Mouse (Mus musculus) CH12.LX (cell line): ENCODE results near the gene Chrm3. TPM values are rescaled to one million over a fixed set of nuclear protein-coding genes. Genes with fewer than 3 reads are reported as not detected.

Experiments
- DNase-seq: peaks from one replicate; pipeline ENCODE4 v3.0.0-alpha.2; 2013; ENCODE audit errors: extremely low read depth
- H3K27ac ChIP-seq: 2 replicates; pipeline ENCODE4 v1.5.1; 2012; ENCODE audit warnings: low read depth, mild to moderate bottlenecking, control low read depth, moderate library complexity; ENCODE audit not compliant: insufficient read depth
- H3K27me3 ChIP-seq: replicated peaks from 2 replicates; pipeline ENCODE3; 2012; ENCODE audit warnings: inconsistent platforms
- H3K36me3 ChIP-seq, 2 experiments: replicated peaks in 1 of 2; 2 replicates each; pipeline versions ENCODE3 to v1.6.1; 2012; ENCODE audit warnings: inconsistent platforms in 1 of 2, low read length in 1 of 2, mild to moderate bottlenecking in 1 of 2, mixed read lengths in 1 of 2, moderate library complexity in 1 of 2; ENCODE audit not compliant: control insufficient read depth in 1 of 2, insufficient read depth in 1 of 2
- H3K4me1 ChIP-seq, 2 experiments: 2 replicates each; pipeline ENCODE4 v1.6.1; 2012; ENCODE audit warnings: inconsistent platforms in 1 of 2, moderate library complexity in 1 of 2; ENCODE audit not compliant: insufficient read depth in 2 of 2, control insufficient read depth in 1 of 2
- H3K4me2 ChIP-seq: 2 replicates; pipeline ENCODE4 v1.6.1; 2012; ENCODE audit warnings: low read depth, mild to moderate bottlenecking, control low read depth; ENCODE audit not compliant: poor library complexity, insufficient read depth, severe bottlenecking
- H3K4me3 ChIP-seq, 3 experiments: fragments of 150-350 bp in 1 of 3; sonication (generic) in 1 of 3; replicated peaks in 1 of 3; 2 replicates each; pipeline versions ENCODE3 to v1.5.1; 2011 to 2012; ENCODE audit warnings: low read depth in 2 of 3, low read length in 2 of 3, mild to moderate bottlenecking in 2 of 3, moderate library complexity in 2 of 3, control low read depth in 1 of 3, improper control_type of control experiment in 1 of 3, inconsistent platforms in 1 of 3, mixed read lengths in 1 of 3; ENCODE audit not compliant: poor library complexity in 1 of 3
- H3K79me2 ChIP-seq: replicated peaks from 2 replicates; pipeline ENCODE4 v1.6.1; 2012; ENCODE audit warnings: mild to moderate bottlenecking, moderate library complexity; ENCODE audit not compliant: control insufficient read depth, poor library complexity, insufficient read depth, severe bottlenecking; ENCODE audit errors: extremely low read depth
- H3K9ac ChIP-seq: 2 replicates; pipeline ENCODE4 v1.6.1; 2012; ENCODE audit warnings: low read depth, mild to moderate bottlenecking, control low read depth, moderate library complexity; ENCODE audit not compliant: insufficient read depth
- H3K9me3 ChIP-seq: replicated peaks from 2 replicates; pipeline ENCODE3; 2012; ENCODE audit warnings: low read length, inconsistent platforms, mixed read lengths
- BHLHE40 ChIP-seq: IDR thresholded peaks from 2 replicates; pipeline ENCODE4 v1.6.1; 2011; ENCODE audit warnings: mild to moderate bottlenecking, low read depth, low read length, improper control_type of control experiment
- CTCF ChIP-seq, 2 experiments: IDR thresholded peaks in 1 of 2; conservative IDR thresholded peaks in 1 of 2; 2 replicates each; pipeline ENCODE4 v1.5.1; 2011 to 2012; ENCODE audit warnings: low read depth in 2 of 2, low read length in 2 of 2, improper control_type of control experiment in 1 of 2, inconsistent platforms in 1 of 2, mild to moderate bottlenecking in 1 of 2, moderate library complexity in 1 of 2
- E2F4 ChIP-seq: IDR thresholded peaks from 2 replicates; pipeline ENCODE4 v1.6.1; 2011; ENCODE audit warnings: low read depth, low read length, improper control_type of control experiment; ENCODE audit not compliant: insufficient replicate concordance
- ELF1 ChIP-seq: IDR thresholded peaks from 2 replicates; pipeline ENCODE4 v1.6.1; 2014; ENCODE audit warnings: low read depth, mild to moderate bottlenecking, inconsistent platforms, low read length, improper control_type of control experiment
- EP300 ChIP-seq: IDR thresholded peaks from 2 replicates; pipeline ENCODE4 v1.6.1; 2011; ENCODE audit warnings: low read length, improper control_type of control experiment
- GABPA ChIP-seq: IDR thresholded peaks from 2 replicates; pipeline ENCODE4 v1.6.1; 2012; ENCODE audit warnings: low read depth, low read length, improper control_type of control experiment, inconsistent platforms; ENCODE audit not compliant: insufficient replicate concordance
- HCFC1 ChIP-seq: IDR thresholded peaks from 2 replicates; pipeline ENCODE4 v1.6.1; 2012; ENCODE audit warnings: low read depth, mild to moderate bottlenecking, inconsistent platforms, low read length, improper control_type of control experiment
- IRF4 ChIP-seq: IDR thresholded peaks from 2 replicates; pipeline ENCODE4 v1.6.1; 2014; ENCODE audit warnings: low read depth, mild to moderate bottlenecking, inconsistent platforms, low read length, improper control_type of control experiment
- MAFK ChIP-seq: IDR thresholded peaks from 2 replicates; pipeline ENCODE4 v1.6.1; 2011; ENCODE audit warnings: low read length, improper control_type of control experiment; ENCODE audit not compliant: insufficient replicate concordance
- MAX ChIP-seq: IDR thresholded peaks from 2 replicates; pipeline ENCODE4 v1.6.1; 2011; ENCODE audit warnings: low read length, improper control_type of control experiment
- MXI1 ChIP-seq: IDR thresholded peaks from 2 replicates; pipeline ENCODE4 v1.6.1; 2011; ENCODE audit warnings: mild to moderate bottlenecking, low read depth, low read length, improper control_type of control experiment
- NELFE ChIP-seq: IDR thresholded peaks from 2 replicates; pipeline ENCODE4 v1.6.1; 2011; ENCODE audit warnings: low read depth, low read length, improper control_type of control experiment
- POLR2A ChIP-seq: IDR thresholded peaks from 2 replicates; pipeline ENCODE4 v1.6.1; 2011; ENCODE audit warnings: low read depth, mild to moderate bottlenecking, improper control_type of control experiment, low read length
- POLR2AphosphoS2 ChIP-seq: IDR thresholded peaks from 2 replicates; pipeline ENCODE4 v1.6.1; 2011; ENCODE audit warnings: low read depth, low read length, improper control_type of control experiment
- RCOR1 ChIP-seq: conservative IDR thresholded peaks from 2 replicates; pipeline ENCODE4 v1.6.1; 2012; ENCODE audit warnings: low read depth, mild to moderate bottlenecking, inconsistent platforms, low read length, improper control_type of control experiment
- SIN3A ChIP-seq: IDR thresholded peaks from 2 replicates; pipeline ENCODE4 v1.6.1; 2012; ENCODE audit warnings: low read length, improper control_type of control experiment, inconsistent platforms
- SMC3 ChIP-seq: IDR thresholded peaks from 2 replicates; pipeline ENCODE4 v1.6.1; 2011; ENCODE audit warnings: low read depth, low read length, improper control_type of control experiment
- TBP ChIP-seq: conservative IDR thresholded peaks from 2 replicates; pipeline ENCODE4 v1.6.1; 2011; ENCODE audit warnings: low read depth, low read length, improper control_type of control experiment
- TCF12 ChIP-seq: IDR thresholded peaks from 2 replicates; pipeline ENCODE4 v1.6.1; 2014; ENCODE audit warnings: low read depth, mild to moderate bottlenecking, inconsistent platforms, low read length, improper control_type of control experiment
- UBTF ChIP-seq: IDR thresholded peaks from 2 replicates; pipeline ENCODE4 v1.6.1; 2012; ENCODE audit warnings: low read depth, mild to moderate bottlenecking, inconsistent platforms, low read length, improper control_type of control experiment, moderate library complexity
- ZC3H11A ChIP-seq: IDR thresholded peaks from 2 replicates; pipeline ENCODE4 v1.6.1; 2012; ENCODE audit warnings: low read depth, mild to moderate bottlenecking, inconsistent platforms, low read length, improper control_type of control experiment
- ZKSCAN1 ChIP-seq: IDR thresholded peaks from 2 replicates; pipeline ENCODE4 v1.6.1; 2012; ENCODE audit warnings: low read depth, inconsistent platforms, low read length, improper control_type of control experiment, borderline replicate concordance
- ZMIZ1 ChIP-seq: IDR thresholded peaks from 2 replicates; pipeline ENCODE4 v1.6.1; 2012; ENCODE audit warnings: low read depth, mild to moderate bottlenecking, inconsistent platforms, low read length, improper control_type of control experiment
- ZNF384 ChIP-seq: IDR thresholded peaks from 2 replicates; pipeline ENCODE4 v1.6.1; 2012; ENCODE audit warnings: low read depth, low read length, improper control_type of control experiment, inconsistent platforms
- dilution Hi-C: fragments of 300-500 bp; cut with MboI; formaldehyde crosslinking; loops from 2 replicates; pipeline ENCODE4 v1.14.3; 2020; ENCODE audit warnings: low sequenced_read_pairs; ENCODE audit not compliant: extremely low pct_unique_long_range_greater_than_20kb, extremely low pct_ligation_motif_present
- in situ Hi-C: fragments of 300-500 bp; cut with MboI; formaldehyde crosslinking; loops from 3 replicates; pipeline ENCODE4 v1.14.3; 2019; ENCODE audit warnings: low sequenced_read_pairs, low pct_ligation_motif_present, low pct_unique_long_range_greater_than_20kb, mixed read lengths
- polyA plus RNA-seq: library from polyadenylated mRNA; unstranded; fragments of >175 nt; gene quantifications from 2 replicates; pipeline ENCODE4 v1.2.1, GENCODE M21; 2012; ENCODE audit warnings: low read depth; ENCODE audit not compliant: insufficient read length
- total RNA-seq, 2 experiments: library from RNA; depleted of rRNA; stranded (reverse); fragments of 300-350 nt in 1 of 2; fragments of >200 nt in 1 of 2; gene quantifications; 2 replicates each; pipeline ENCODE4 v1.2.3; 2012 to 2014

Chrm3 gene
- total and polyA plus RNA-seq, 3 experiments: not detected

- no peak overlapping the region for H3K27ac ChIP-seq
- in situ Hi-C loops: no loop called here
Observed at GRCm38 (mm10) chr13:9921150-9921549, 439.5 kb downstream of the Chrm3 start.

GRCm38 (mm10) chr13:9912697-9913096 lies 447.9 kb downstream of the Chrm3 start:
- no peak for TF ChIP-seq MAX
- TF ChIP-seq EP300: no peak
- TF ChIP-seq TBP: no peak
- TF ChIP-seq SMC3: no peak
- TF ChIP-seq SIN3A: no peak
- no peak for TF ChIP-seq ZMIZ1
- no peak for TF ChIP-seq TCF12
- TF ChIP-seq POLR2AphosphoS2: no peak
- no peak for TF ChIP-seq GABPA
- no peak for TF ChIP-seq ZC3H11A
- no peak for TF ChIP-seq HCFC1
- no peak for TF ChIP-seq ZKSCAN1
- no peak for TF ChIP-seq ZNF384
- no peak for TF ChIP-seq RCOR1
- TF ChIP-seq IRF4: no peak
- no peak for TF ChIP-seq MXI1
- TF ChIP-seq ELF1: no peak
- no peak for TF ChIP-seq NELFE
- TF ChIP-seq E2F4: no peak
- TF ChIP-seq POLR2A: no peak
- in situ Hi-C loops (no loop called here), dilution Hi-C loops (no loop called here)
- no peak overlapping the region for H3K4me3 ChIP-seq
- H3K79me2 ChIP-seq: no peaks in the 10 kb centered on the region
- no peak overlapping the region for H3K27ac ChIP-seq
- no peak overlapping the region for H3K4me2 ChIP-seq
- H3K9me3 ChIP-seq: no peaks in the 10 kb centered on the region
- H3K4me1 ChIP-seq: no peaks in the 10 kb centered on the region; a peak in 1 of 4 replicates
- no peak overlapping the region for H3K9ac ChIP-seq
- no peaks in the 10 kb centered on the region for H3K36me3 ChIP-seq
- no peak for DNase-seq
- no peaks in the 10 kb centered on the region for H3K27me3 ChIP-seq

More at GRCm38 (mm10) chr13:9921150-9921549, 439.5 kb downstream of the Chrm3 start:
- H3K4me3 ChIP-seq: no peak overlapping the region
- no peak overlapping the region for H3K4me2 ChIP-seq
- TF ChIP-seq CTCF (conservative IDR thresholded peaks at IDR 0.05 in 1 of 2, IDR thresholded peaks at IDR 0.05 in 1 of 2; ENCODE audit: low read depth in 2 of 2, low read length in 2 of 2): no peak
- TF ChIP-seq UBTF: no peak
- TF ChIP-seq MAX: no peak
- no peak for TF ChIP-seq E2F4
- TF ChIP-seq MAFK: no peak
- TF ChIP-seq BHLHE40: no peak
- no peak for TF ChIP-seq EP300
- no peak overlapping the region for H3K9ac ChIP-seq
- no peak for DNase-seq
- dilution Hi-C loops: no loop called here
- H3K9me3 ChIP-seq: no peaks in the 10 kb centered on the region
- no peaks in the 10 kb centered on the region for H3K79me2 ChIP-seq
- no peaks in the 10 kb centered on the region for H3K27me3 ChIP-seq
- no peaks in the 10 kb centered on the region for H3K36me3 ChIP-seq
- peaks cover 0 to 11% of the 10 kb centered on the region in 2 experiments; a peak in 1 of 4 replicates for H3K4me1 ChIP-seq
